Mouse (Mus musculus): ENCODE measurements around the gene Nt5c. TPM values are rescaled to one million over a fixed set of nuclear protein-coding genes. Genes with fewer than 3 reads are reported as not detected.
A peak's percentile ranks its signal among the peaks of the same experiment; 100 is the strongest.

Nt5c gene
- polyA plus RNA-seq, 1 experiment from 2014 or later: 76.3 TPM

GRCm38 (mm10) chr11:115451781-115452241 lies 39.9 kb downstream of the Nt5c start:
- H3K4me2 ChIP-seq (replicated peaks; ENCODE audit: low read depth, low read length): no peak overlapping the region
- H3K9ac ChIP-seq (ENCODE audit: low read depth, low read length): no peak overlapping the region
- H3K4me3 ChIP-seq (ENCODE audit: low read length): no peak overlapping the region
- no peaks in the 10 kb centered on the region; the same call in 1 of the 2 replicates for H3K27me3 ChIP-seq (ENCODE audit: control insufficient read depth, insufficient read depth, low read length)
- 0 out of 2 replicates have a peak, but pooled peaks cover 3% of the 10 kb centered on the region for H3K9me3 ChIP-seq (ENCODE audit: control insufficient read depth, low read length)
- ATAC-seq (ENCODE audit: low FRiP score, low TSS enrichment): no peak
- 84% methylated on average over 8 of the region's 8 CpGs for WGBS
- H3K27ac ChIP-seq (ENCODE audit: low read depth, low read length): no peak overlapping the region
- no peaks in the 10 kb centered on the region for H3K36me3 ChIP-seq (ENCODE audit: control insufficient read depth, insufficient read depth, low read length)
- peaks cover 14% of the 10 kb centered on the region for H3K4me1 ChIP-seq (ENCODE audit: control insufficient read depth, insufficient read depth, low read length)

DNA sequence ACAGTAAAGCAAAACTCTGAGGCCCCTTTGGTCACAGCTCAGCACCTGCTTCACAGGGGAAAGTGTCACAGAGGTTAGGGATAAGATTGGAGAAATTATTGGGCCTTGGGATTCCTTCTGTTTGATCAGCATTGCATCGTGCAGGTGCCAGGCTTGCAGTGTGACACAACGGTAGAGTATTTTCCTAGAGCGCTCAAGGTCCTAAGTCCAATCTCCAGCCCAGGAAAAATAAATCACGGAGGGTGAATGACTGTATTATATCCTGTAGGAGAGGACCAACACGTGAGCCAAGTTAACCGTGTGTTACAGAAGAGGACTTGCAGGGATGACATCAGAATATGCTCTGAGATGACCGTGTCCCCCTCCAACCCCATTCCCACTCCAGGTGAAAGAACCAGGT lies 41.5 kb downstream of the Nt5c start:
- 69% methylated on average over 7 of the region's 7 CpGs for WGBS
- Histone ChIP-seq H3K27me3 (ENCODE audit: control insufficient read depth, insufficient read depth, low read length) (no peaks in the 10 kb centered on the region; the same call in 1 of the 2 replicates), H3K4me1 (ENCODE audit: control insufficient read depth, insufficient read depth, low read length) (peaks cover 19% of the 10 kb centered on the region), H3K36me3 (ENCODE audit: control insufficient read depth, insufficient read depth, low read length) (no peaks in the 10 kb centered on the region), H3K4me3 (ENCODE audit: low read length) (no peak overlapping the region), H3K27ac (ENCODE audit: low read depth, low read length) (no peak overlapping the region), H3K9ac (ENCODE audit: low read depth, low read length) (no peak overlapping the region), H3K9me3 (ENCODE audit: control insufficient read depth, low read length) (0 out of 2 replicates have a peak, but pooled peaks cover 3% of the 10 kb centered on the region), H3K4me2 (replicated peaks; ENCODE audit: low read depth, low read length) (no peak overlapping the region)
- ATAC-seq (ENCODE audit: low FRiP score, low TSS enrichment): no peak

GRCm38 (mm10) chr11:115448998-115449397 lies 42.7 kb downstream of the Nt5c start:
- Histone ChIP-seq H3K27me3 (ENCODE audit: control insufficient read depth, insufficient read depth, low read length) (no peaks in the 10 kb centered on the region; the same call in 1 of the 2 replicates), H3K27ac (ENCODE audit: low read depth, low read length) (peak overlapping the region; percentile 63), H3K4me3 (ENCODE audit: low read length) (no peak overlapping the region), H3K4me1 (ENCODE audit: control insufficient read depth, insufficient read depth, low read length) (peaks cover 19% of the 10 kb centered on the region), H3K9ac (ENCODE audit: low read depth, low read length) (no peak overlapping the region), H3K9me3 (ENCODE audit: control insufficient read depth, low read length) (no peaks in the 10 kb centered on the region), H3K4me2 (replicated peaks; ENCODE audit: low read depth, low read length) (no peak overlapping the region), H3K36me3 (ENCODE audit: control insufficient read depth, insufficient read depth, low read length) (no peaks in the 10 kb centered on the region)
- WGBS: 49% methylated on average over 7 of the region's 7 CpGs
- ATAC-seq (ENCODE audit: low FRiP score, low TSS enrichment): peak; percentile 77

GRCm38 (mm10) chr11:115448075-115448474 lies 43.6 kb downstream of the Nt5c start:
- peak overlapping the region; percentile 57; the same call in 1 of the 2 replicates for H3K27ac ChIP-seq (ENCODE audit: low read depth, low read length)
- H3K4me2 ChIP-seq (replicated peaks; ENCODE audit: low read depth, low read length): no peak overlapping the region
- H3K9ac ChIP-seq (ENCODE audit: low read depth, low read length): no peak overlapping the region
- ATAC-seq (ENCODE audit: low FRiP score, low TSS enrichment): no peak
- no peak overlapping the region for H3K4me3 ChIP-seq (ENCODE audit: low read length)
- no peaks in the 10 kb centered on the region for H3K9me3 ChIP-seq (ENCODE audit: control insufficient read depth, low read length)
- no peaks in the 10 kb centered on the region for H3K36me3 ChIP-seq (ENCODE audit: control insufficient read depth, insufficient read depth, low read length)
- 91% methylated on average over 16 of the region's 16 CpGs for WGBS
- no peaks in the 10 kb centered on the region; the same call in 1 of the 2 replicates for H3K27me3 ChIP-seq (ENCODE audit: control insufficient read depth, insufficient read depth, low read length)
- H3K4me1 ChIP-seq (ENCODE audit: control insufficient read depth, insufficient read depth, low read length): peaks cover 19% of the 10 kb centered on the region

DNA sequence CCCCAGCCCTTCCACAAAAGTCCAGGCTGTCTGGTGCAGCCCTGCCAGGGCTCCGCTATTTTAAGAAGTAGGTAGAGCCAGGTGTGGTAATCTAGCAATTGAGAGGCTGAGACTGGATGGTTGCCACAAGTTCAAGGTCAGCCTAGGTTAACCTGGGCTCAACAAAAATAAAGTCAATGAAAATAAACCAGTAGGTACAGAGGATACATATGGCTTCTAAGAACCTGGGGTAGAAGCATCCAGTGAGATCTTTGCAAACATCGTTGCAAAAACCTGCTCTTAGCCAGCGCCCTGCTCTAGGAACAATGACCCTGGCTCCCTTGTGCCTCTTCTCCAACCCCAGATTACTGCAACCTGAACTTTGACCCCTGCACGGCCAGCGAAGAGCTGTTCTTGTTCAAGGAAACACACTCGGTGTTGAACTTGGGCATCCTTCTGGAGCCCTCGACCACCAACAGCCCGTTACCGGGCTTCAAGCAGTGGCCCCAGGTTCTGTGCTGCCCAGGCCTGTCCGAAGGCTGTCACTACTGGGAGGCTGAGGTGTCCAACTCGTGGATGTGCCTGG lies 44.3 kb downstream of the Nt5c start:
- Histone ChIP-seq H3K9ac (ENCODE audit: low read depth, low read length) (no peak overlapping the region), H3K4me3 (ENCODE audit: low read length) (no peak overlapping the region), H3K27ac (ENCODE audit: low read depth, low read length) (peak overlapping the region; percentile 57; the same call in 1 of the 2 replicates), H3K27me3 (ENCODE audit: control insufficient read depth, insufficient read depth, low read length) (no peaks in the 10 kb centered on the region; the same call in 1 of the 2 replicates), H3K9me3 (ENCODE audit: control insufficient read depth, low read length) (no peaks in the 10 kb centered on the region), H3K4me2 (replicated peaks; ENCODE audit: low read depth, low read length) (no peak overlapping the region), H3K36me3 (ENCODE audit: control insufficient read depth, insufficient read depth, low read length) (no peaks in the 10 kb centered on the region), H3K4me1 (ENCODE audit: control insufficient read depth, insufficient read depth, low read length) (peaks cover 19% of the 10 kb centered on the region)
- WGBS: 85% methylated on average over 11 of the region's 11 CpGs
- ATAC-seq (ENCODE audit: low FRiP score, low TSS enrichment): no peak

- Histone ChIP-seq H3K9me3 (ENCODE audit: control insufficient read depth, low read length) (no peaks in the 10 kb centered on the region), H3K4me2 (replicated peaks; ENCODE audit: low read depth, low read length) (no peak overlapping the region), H3K4me3 (ENCODE audit: low read length) (no peak overlapping the region), H3K36me3 (ENCODE audit: control insufficient read depth, insufficient read depth, low read length) (no peaks in the 10 kb centered on the region), H3K27ac (ENCODE audit: low read depth, low read length) (no peak overlapping the region; the same call in 1 of the 2 replicates), H3K9ac (ENCODE audit: low read depth, low read length) (no peak overlapping the region), H3K27me3 (ENCODE audit: control insufficient read depth, insufficient read depth, low read length) (no peaks in the 10 kb centered on the region; the same call in 1 of the 2 replicates), H3K4me1 (ENCODE audit: control insufficient read depth, insufficient read depth, low read length) (peaks cover 19% of the 10 kb centered on the region)
- WGBS: 44% methylated on average over 3 of the region's 3 CpGs
- ATAC-seq (ENCODE audit: low FRiP score, low TSS enrichment): no peak
Measured at GRCm38 (mm10) chr11:115446906-115447305, 44.8 kb downstream of the Nt5c start.

DNA sequence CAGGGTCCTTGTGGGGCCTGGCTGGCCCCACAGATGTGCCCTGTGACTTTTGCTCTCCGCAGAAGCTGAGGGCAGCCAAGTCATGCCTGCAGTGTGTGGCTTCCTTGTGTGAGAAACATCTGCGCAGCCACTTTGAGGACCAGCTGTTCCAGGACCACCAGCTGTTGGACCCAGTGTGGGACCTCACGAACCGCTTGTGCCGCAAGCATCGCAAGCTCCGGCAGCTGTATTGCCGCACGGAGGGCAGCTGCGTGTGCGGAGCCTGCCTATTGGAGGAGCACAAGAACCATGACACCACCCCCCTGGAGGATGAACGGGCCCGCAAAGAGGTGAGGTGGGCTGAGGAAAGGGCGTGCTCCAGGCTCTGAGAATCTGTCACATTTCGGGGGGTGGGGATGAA lies 50.2 kb downstream of the Nt5c start:
- H3K4me1 ChIP-seq (ENCODE audit: control insufficient read depth, insufficient read depth, low read length): 0 out of 2 replicates have a peak, but pooled peaks cover under 1% of the 10 kb centered on the region
- peaks cover 6% of the 10 kb centered on the region; the same call in 1 of the 2 replicates for H3K9me3 ChIP-seq (ENCODE audit: control insufficient read depth, low read length)
- no peaks in the 10 kb centered on the region for H3K27me3 ChIP-seq (ENCODE audit: control insufficient read depth, insufficient read depth, low read length)
- H3K9ac ChIP-seq (ENCODE audit: low read depth, low read length): no peak overlapping the region
- H3K4me3 ChIP-seq (ENCODE audit: low read length): no peak overlapping the region
- ATAC-seq (ENCODE audit: low FRiP score, low TSS enrichment): no peak
- no peaks in the 10 kb centered on the region for H3K36me3 ChIP-seq (ENCODE audit: control insufficient read depth, insufficient read depth, low read length)
- H3K27ac ChIP-seq (ENCODE audit: low read depth, low read length): no peak overlapping the region
- 35% methylated on average over 15 of the region's 15 CpGs for WGBS
- H3K4me2 ChIP-seq (replicated peaks; ENCODE audit: low read depth, low read length): no peak overlapping the region

Small RNA genes lying within 50 kb of the gene (microRNA-seq; reads per million reads assigned to microRNA genes)
- not detected for gene Mir3968

Other genes with a start within 250 kb of the Nt5c start
- not detected in 2 replicates for gene Grin2c, start 224.6 kb downstream of the Nt5c start, polyA plus RNA-seq (2014; fragmentation: Nextera tagmentation; extraction: Ambion mirVana)
- gene Fdxr, start 214.8 kb downstream of the Nt5c start, polyA plus RNA-seq (2014; fragmentation: Nextera tagmentation; extraction: Ambion mirVana): 9.2 and 13.1 TPM in 2 replicates
- 0.32 and 0.39 TPM in 2 replicates for gene Fads6, start 194.2 kb downstream of the Nt5c start, polyA plus RNA-seq (2014; fragmentation: Nextera tagmentation; extraction: Ambion mirVana)
- gene Otop2, start 184.7 kb downstream of the Nt5c start, polyA plus RNA-seq (2014; fragmentation: Nextera tagmentation; extraction: Ambion mirVana): 0.14 and 0.15 TPM in 2 replicates
- gene Ush1g, start 169.8 kb downstream of the Nt5c start, polyA plus RNA-seq (2014; fragmentation: Nextera tagmentation; extraction: Ambion mirVana): not detected in 2 replicates
- not detected in 2 replicates for gene Otop3, start 157.1 kb downstream of the Nt5c start, polyA plus RNA-seq (2014; fragmentation: Nextera tagmentation; extraction: Ambion mirVana)
- 2.3 and 4.4 TPM in 2 replicates for gene Hid1, start 124.1 kb downstream of the Nt5c start, polyA plus RNA-seq (2014; fragmentation: Nextera tagmentation; extraction: Ambion mirVana)
- 11.5 and 13.0 TPM in 2 replicates for gene Cdr2l, start 109.9 kb downstream of the Nt5c start, polyA plus RNA-seq (2014; fragmentation: Nextera tagmentation; extraction: Ambion mirVana)
- gene Mrpl58, start 88.1 kb downstream of the Nt5c start, polyA plus RNA-seq (2014; fragmentation: Nextera tagmentation; extraction: Ambion mirVana): 235 and 261 TPM in 2 replicates
- 962 and 1,151 TPM in 2 replicates for gene Atp5h, start 71.9 kb downstream of the Nt5c start, polyA plus RNA-seq (2014; fragmentation: Nextera tagmentation; extraction: Ambion mirVana)
- 22.7 and 23.9 TPM in 2 replicates for gene Kctd2, start 71.7 kb downstream of the Nt5c start, polyA plus RNA-seq (2014; fragmentation: Nextera tagmentation; extraction: Ambion mirVana)
- gene Trim80, start 51.3 kb downstream of the Nt5c start, polyA plus RNA-seq (2014; fragmentation: Nextera tagmentation; extraction: Ambion mirVana): 0.14 and 0.33 TPM in 2 replicates
- gene Slc16a5, start 29.4 kb downstream of the Nt5c start, polyA plus RNA-seq (2014; fragmentation: Nextera tagmentation; extraction: Ambion mirVana): 9.0 and 10.7 TPM in 2 replicates
- 5.7 and 7.9 TPM in 2 replicates for gene Armc7, start 16.2 kb downstream of the Nt5c start, polyA plus RNA-seq (2014; fragmentation: Nextera tagmentation; extraction: Ambion mirVana)
- 487 and 524 TPM in 2 replicates for gene Jpt1, start 22.5 kb upstream of the Nt5c start, polyA plus RNA-seq (2014; fragmentation: Nextera tagmentation; extraction: Ambion mirVana)
- 1,228 and 1,562 TPM in 2 replicates for gene Sumo2, start 44.4 kb upstream of the Nt5c start, polyA plus RNA-seq (2014; fragmentation: Nextera tagmentation; extraction: Ambion mirVana)
- 159 and 197 TPM in 2 replicates for gene Nup85, start 72.6 kb upstream of the Nt5c start, polyA plus RNA-seq (2014; fragmentation: Nextera tagmentation; extraction: Ambion mirVana)
- 99.7 and 100 TPM in 2 replicates for gene Mrps7, start 112.1 kb upstream of the Nt5c start, polyA plus RNA-seq (2014; fragmentation: Nextera tagmentation; extraction: Ambion mirVana)
- 14.4 and 22.7 TPM in 2 replicates for gene Gga3, start 112.2 kb upstream of the Nt5c start, polyA plus RNA-seq (2014; fragmentation: Nextera tagmentation; extraction: Ambion mirVana)
- gene Mif4gd, start 121.1 kb upstream of the Nt5c start, polyA plus RNA-seq (2014; fragmentation: Nextera tagmentation; extraction: Ambion mirVana): 33.3 and 33.6 TPM in 2 replicates
- gene Slc25a19, start 136.4 kb upstream of the Nt5c start, polyA plus RNA-seq (2014; fragmentation: Nextera tagmentation; extraction: Ambion mirVana): 35.3 and 40.8 TPM in 2 replicates
- 47.7 and 53.0 TPM in 2 replicates for gene Grb2, start 216.7 kb upstream of the Nt5c start, polyA plus RNA-seq (2014; fragmentation: Nextera tagmentation; extraction: Ambion mirVana)

All from kidney, embryonic 14.5 days (tissue).